Mouse (Mus musculus): ENCODE results near the gene Mapk1ip1l.
"Not testable (repeated sequence)": the region's sequence is repeated elsewhere in the genome, so short reads cannot be mapped to it uniquely, and the experiment has no call there.

Gene Mapk1ip1l

GRCm38 (mm10) chr14:47305933-47306332 lies 7.9 kb downstream of the Mapk1ip1l start:
- no peak for DNase-seq

DNA sequence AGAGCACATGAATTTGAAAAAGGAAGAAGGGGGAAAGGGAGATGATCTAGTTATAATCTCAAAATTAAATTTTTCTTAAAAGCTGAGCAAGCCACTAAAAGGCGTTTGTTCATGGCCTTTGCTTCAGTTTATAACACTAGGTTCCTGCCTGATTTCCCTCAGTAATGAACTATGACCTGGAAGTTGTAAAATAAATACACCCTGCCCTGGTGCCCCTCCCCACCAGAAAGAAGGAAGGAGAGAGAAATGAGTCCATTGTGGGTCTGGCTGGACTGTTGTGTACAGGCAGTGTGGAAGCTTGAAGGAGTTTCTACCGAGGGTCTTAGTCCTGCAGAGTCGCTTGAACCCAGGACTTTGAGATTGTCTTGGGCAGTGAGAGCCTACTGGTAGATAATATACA lies 9.6 kb downstream of the Mapk1ip1l start:
- no peak for DNase-seq

DNA sequence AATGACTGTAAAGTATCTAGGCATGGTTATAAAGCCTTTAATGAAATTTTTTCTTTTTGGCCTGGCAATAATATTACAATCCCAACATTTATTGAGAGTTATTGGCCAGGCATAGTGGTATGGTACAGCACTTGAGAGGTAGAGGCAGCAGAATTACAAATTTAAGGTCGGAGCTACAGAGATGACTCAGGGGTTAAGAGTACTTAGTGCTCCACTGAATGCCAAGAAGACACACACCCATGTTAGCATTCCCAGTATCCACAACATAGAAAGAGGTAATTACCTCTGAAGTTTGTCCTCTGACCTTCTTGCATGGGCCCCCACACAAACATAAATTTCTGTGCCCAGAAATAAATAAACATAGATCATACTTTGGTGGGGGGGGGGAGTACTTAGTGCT lies 11.0 kb downstream of the Mapk1ip1l start:
- no peak for DNase-seq

GRCm38 (mm10) chr14:47310342-47311181 lies 12.5 kb downstream of the Mapk1ip1l start:
- no peak for DNase-seq

DNA sequence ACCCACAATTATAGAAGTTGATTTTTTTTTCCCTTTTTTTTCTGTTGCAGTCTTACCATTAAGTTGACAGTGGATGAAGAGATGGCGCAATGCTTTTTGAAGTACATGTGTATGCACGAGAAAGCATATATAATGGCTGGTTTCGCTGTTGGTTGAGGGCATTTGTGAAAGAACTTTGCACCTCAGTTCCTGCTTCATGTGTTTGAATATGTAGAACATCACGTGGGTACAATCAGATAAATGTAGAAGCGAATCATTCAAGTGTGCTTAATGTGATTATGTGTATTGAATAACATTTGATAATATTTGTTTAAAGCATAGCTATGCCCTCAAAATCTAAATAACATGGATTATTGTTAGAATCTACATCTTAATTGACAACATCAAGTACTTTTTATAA lies 21.3 kb downstream of the Mapk1ip1l start:
- DNase-seq, result no peak

GRCm38 (mm10) chr14:47321581-47321980 lies 23.5 kb downstream of the Mapk1ip1l start:
- not testable (repeated sequence) for DNase-seq

DNA sequence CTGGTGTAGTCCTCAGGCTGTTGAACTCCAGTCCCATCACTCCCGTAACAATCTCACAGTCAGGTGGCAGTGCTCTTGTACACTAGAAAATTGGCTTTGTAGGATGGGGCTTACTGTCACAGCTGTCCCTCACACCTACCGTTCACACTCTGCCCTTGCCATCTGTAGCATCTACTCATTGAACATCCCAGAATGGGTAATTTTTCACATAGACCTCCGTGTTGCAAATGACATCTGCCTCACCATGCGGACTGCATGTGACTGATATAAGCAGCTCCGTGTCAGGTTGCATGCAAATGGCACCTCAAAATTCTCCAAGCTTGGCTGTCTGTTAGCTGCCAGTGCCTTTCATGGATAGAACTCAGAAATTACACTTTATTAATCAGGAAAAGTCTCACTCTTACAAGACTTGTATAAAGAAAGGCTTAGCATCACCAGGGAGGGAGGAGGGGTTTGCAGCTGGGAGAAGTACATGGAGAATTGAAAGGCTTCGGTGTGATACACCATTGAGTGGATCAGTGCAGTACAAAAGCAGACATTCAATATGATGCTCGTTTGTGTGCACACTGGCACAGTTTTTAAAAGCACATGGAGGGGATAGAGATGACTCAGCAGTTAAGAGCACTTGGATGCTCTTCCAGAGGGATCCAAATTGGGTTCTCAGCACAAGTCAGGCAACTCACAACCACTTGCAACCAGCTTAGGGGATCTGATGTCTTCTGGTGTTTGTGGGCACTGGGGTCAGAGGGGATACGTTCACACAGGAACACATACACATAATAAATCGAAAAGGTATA lies 28.1 kb downstream of the Mapk1ip1l start:
- DNase-seq, result no peak

- DNase-seq, result no peak
These were observed 29.3 kb downstream of the Mapk1ip1l start for GRCm38 (mm10) chr14:47327347-47327746.

- DNase-seq, result no peak
These were observed 33.9 kb downstream of the Mapk1ip1l start for GRCm38 (mm10) chr14:47331920-47332319.

DNA sequence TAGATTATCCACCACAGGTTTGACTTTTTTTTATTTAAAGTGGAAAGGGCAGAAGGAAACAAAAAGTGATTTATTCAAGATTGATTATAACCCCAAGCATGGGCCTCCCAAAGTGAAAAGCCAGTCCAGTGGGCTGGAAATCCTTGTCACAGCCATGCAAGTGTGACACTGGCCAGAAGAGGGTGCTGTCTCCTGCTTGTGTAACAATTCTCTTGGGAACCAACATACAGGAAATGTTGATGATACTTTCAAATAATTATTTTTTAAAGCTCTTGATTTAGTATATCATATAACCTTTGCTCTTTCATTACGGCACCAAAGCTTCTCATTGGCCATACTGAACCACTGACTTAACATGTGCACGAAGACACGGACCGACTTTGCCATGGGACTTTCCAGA lies 36.8 kb downstream of the Mapk1ip1l start:
- DNase-seq, result peak; percentile 52 to 65

GRCm38 (mm10) chr14:47335300-47335699 lies 37.2 kb downstream of the Mapk1ip1l start:
- no peak for DNase-seq

- no peak for DNase-seq
These were observed 42.3 kb downstream of the Mapk1ip1l start for GRCm38 (mm10) chr14:47340231-47340925.

GRCm38 (mm10) chr14:47341811-47342291 lies 43.8 kb downstream of the Mapk1ip1l start:
- DNase-seq, result no peak

- no peak for DNase-seq
These were observed 48.6 kb downstream of the Mapk1ip1l start for GRCm38 (mm10) chr14:47346715-47347114.

DNA sequence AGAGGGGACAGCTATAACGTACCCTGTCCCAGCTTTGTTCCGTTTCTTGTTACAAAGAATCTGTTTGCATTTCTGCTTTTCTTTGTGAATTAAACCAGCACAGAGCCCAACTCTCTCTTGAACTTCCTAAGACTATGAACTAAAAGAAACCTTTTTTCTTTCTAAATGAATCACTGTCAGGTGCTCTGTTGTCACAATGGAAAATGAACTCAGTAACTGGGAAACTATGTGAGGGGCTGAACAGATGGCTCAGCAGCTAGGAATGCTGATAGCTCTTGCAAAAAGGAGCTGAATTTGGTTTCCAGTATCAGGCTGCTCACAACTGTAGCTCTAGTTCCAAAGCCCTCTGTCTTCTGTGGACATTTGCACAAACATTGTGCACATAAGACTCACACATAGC lies 52.9 kb downstream of the Mapk1ip1l start:
- no peak for DNase-seq

DNA sequence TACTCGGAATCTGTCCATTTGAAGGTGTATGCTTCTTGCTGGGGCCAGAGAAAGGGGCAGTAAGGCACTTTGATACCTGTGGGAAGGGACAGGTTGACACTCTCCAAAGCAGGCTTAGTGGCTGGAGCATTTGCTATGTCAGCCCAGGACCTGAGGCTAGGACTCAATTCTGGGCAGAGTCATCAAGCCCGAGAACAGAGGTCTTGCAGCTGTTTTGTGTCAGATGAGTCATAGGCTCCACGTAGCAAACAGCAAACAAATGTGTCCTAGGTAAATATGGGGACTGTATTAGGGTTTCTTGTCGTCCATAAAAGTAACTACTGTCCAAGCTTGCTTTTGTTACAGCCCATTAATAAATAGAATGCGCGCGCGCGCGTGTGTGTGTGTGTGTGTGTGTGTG lies 54.2 kb downstream of the Mapk1ip1l start:
- DNase-seq, result no peak

DNA sequence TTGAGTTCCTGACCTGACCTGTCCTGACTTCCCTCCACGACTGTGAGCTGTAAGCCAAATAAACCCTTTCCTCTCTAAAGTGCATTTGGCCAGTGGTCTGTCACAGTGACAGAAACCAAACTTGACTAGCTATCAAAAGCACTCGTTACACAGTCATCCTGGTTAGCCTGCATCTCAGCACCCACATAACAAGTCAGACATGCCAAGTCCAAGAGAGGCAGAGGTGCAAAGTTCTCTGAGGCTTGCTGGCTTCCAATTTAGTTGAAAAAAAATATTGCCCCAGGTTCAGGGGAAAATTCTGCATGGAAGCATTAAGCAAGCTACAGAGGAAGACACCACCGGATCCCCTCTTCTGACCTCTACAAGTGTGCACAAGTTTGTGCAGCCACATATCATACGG lies 55.2 kb downstream of the Mapk1ip1l start:
- no peak for DNase-seq

- DNase-seq, result peak in 1 of 2 experiments; percentile 28
These were observed 56.1 kb downstream of the Mapk1ip1l start for GRCm38 (mm10) chr14:47354111-47354577.

- no peak for DNase-seq
These were observed 56.9 kb downstream of the Mapk1ip1l start for GRCm38 (mm10) chr14:47354948-47355347.

DNA sequence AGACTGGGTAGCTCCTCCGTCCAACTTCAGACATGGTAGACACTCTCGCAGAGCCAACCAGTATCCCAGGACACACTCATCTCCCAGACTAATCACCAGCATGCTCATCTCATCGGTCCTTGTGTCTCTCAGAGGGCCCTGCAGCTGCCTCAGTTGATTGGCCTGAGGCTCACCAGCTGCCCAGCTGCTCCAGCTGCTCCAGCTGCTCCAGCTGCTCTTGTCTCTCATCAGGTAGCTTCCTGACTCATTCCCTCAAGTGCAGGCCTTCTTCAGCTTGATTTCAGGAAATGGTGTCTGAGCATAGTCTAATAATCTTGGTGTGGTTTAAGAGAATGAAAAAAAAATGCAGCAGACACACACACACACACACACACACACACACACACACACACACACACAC lies 58.6 kb downstream of the Mapk1ip1l start:
- DNase-seq, result no peak

DNA sequence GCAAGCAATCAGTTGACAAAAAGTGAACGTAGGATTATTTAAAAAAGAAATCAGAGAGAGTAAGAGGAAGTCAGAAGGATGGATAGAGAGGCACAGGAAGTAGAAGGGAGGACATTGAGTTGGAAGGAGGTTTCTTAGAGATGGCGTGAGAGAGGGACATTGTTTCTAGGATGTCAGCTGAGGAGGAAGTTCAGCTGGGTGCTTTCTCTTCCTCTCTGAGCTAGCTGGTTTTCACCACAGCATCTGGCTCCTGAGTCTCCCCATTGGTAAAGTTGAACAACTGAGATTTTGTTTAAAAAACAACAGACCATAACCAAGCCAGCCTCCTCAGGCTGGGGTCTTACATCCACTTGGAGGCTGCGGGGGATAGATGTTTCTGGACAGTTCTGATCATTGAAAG lies 61.5 kb downstream of the Mapk1ip1l start:
- DNase-seq, result no peak

- no peak for DNase-seq
These were observed 63.4 kb downstream of the Mapk1ip1l start for GRCm38 (mm10) chr14:47361418-47361817.

GRCm38 (mm10) chr14:47361899-47362298 lies 63.8 kb downstream of the Mapk1ip1l start:
- DNase-seq, result no peak
